Mouse (Mus musculus): ENCODE data around the gene Akap4. TPM values are rescaled to one million over a fixed set of nuclear protein-coding genes. Genes with fewer than 3 reads are reported as not detected.

Akap4 gene
- polyA plus RNA-seq, 1 experiment from 2014 or later, result not detected

Other genes with a start within 250 kb of the Akap4 start
- gene Ccnb3, start 25.9 kb upstream of the Akap4 start, polyA plus RNA-seq (2015; fragmentation: Nextera tagmentation; extraction: Ambion mirVana), result not detected in 2 replicates

Measured in neural tube, embryonic 15.5 days (tissue).